Mouse (Mus musculus) kidney, embryonic 14.5 days (tissue): ENCODE results near the gene Mafg. TPM values are rescaled to one million over a fixed set of nuclear protein-coding genes. Genes with fewer than 3 reads are reported as not detected.

ENCODE experiments used
- ATAC-seq: fragments of 200-750 bp; cut with Nextera tagmentation; 2 replicates; pipeline ENCODE4 v1.8.0; 2017; ENCODE audit warnings: moderate number of reproducible peaks, mild to moderate bottlenecking, moderate TSS enrichment, moderate library complexity; ENCODE audit not compliant: low FRiP score, low TSS enrichment
- H3K27ac ChIP-seq: fragments of 300-500 bp; sonication (generic); 2 replicates; pipeline ENCODE4 v1.5.1; 2014; ENCODE audit warnings: low read depth, mild to moderate bottlenecking, low read length, moderate library complexity, mixed read lengths
- H3K27me3 ChIP-seq: fragments of 300-500 bp; sonication (generic); 2 replicates; pipeline ENCODE4 v1.6.1; 2014; ENCODE audit warnings: mild to moderate bottlenecking, low read length; ENCODE audit not compliant: control insufficient read depth, insufficient read depth
- H3K36me3 ChIP-seq: fragments of 300-500 bp; sonication (generic); 2 replicates; pipeline ENCODE4 v1.6.1; 2014; ENCODE audit warnings: low read length, mixed read lengths; ENCODE audit not compliant: control insufficient read depth, insufficient read depth
- H3K4me1 ChIP-seq: fragments of 300-500 bp; sonication (generic); 2 replicates; pipeline ENCODE4 v1.6.1; 2014; ENCODE audit warnings: low read length, mixed read lengths; ENCODE audit not compliant: control insufficient read depth, insufficient read depth
- H3K4me2 ChIP-seq: fragments of 300-500 bp; sonication (generic); replicated peaks from 2 replicates; pipeline ENCODE4 v1.6.1; 2014; ENCODE audit warnings: low read depth, mild to moderate bottlenecking, low read length
- H3K4me3 ChIP-seq: fragments of 300-500 bp; sonication (generic); 2 replicates; pipeline ENCODE4 v1.5.1; 2014; ENCODE audit warnings: mild to moderate bottlenecking, low read length
- H3K9ac ChIP-seq: fragments of 300-500 bp; sonication (generic); 2 replicates; pipeline ENCODE4 v1.6.1; 2014; ENCODE audit warnings: low read depth, mild to moderate bottlenecking, low read length, moderate library complexity
- H3K9me3 ChIP-seq: fragments of 300-500 bp; sonication (generic); 2 replicates; pipeline ENCODE4 v1.6.1; 2016; ENCODE audit warnings: low read length; ENCODE audit not compliant: control insufficient read depth
- WGBS: fragments of 180-500 bp; shearing (Covaris S2); extraction: QIAGEN DNeasy Blood & Tissue Kit; methylation state at CpG from one replicate; pipeline ENCODE4 v1.1.7; 2014; 5-methylcytosine and 5-hydroxymethylcytosine counted together
- polyA plus RNA-seq: library from polyadenylated mRNA; unstranded; fragments of >200 nt; fragmentation: Nextera tagmentation; extraction: Ambion mirVana; gene quantifications from 2 replicates; pipeline ENCODE4 v1.2.1, GENCODE M21; 2014

Mafg gene
- polyA plus RNA-seq, 1 experiment from 2014 or later, result 27.9 TPM

- Histone ChIP-seq H3K9ac (no peak overlapping the region), H3K4me2 (no peak overlapping the region), H3K4me1 (peaks cover 5% of the 10 kb centered on the region; the same call in 1 of the 2 replicates), H3K27ac (no peak overlapping the region), H3K36me3 (no peaks in the 10 kb centered on the region), H3K27me3 (peaks cover 18% of the 10 kb centered on the region), H3K4me3 (no peak overlapping the region), H3K9me3 (no peaks in the 10 kb centered on the region)
- WGBS, result 74% methylated on average over 3 of the region's 3 CpGs
- ATAC-seq, result no peak
Measured at GRCm38 (mm10) chr11:120654741-120655140, 21.3 kb upstream of the Mafg start.

GRCm38 (mm10) chr11:120651872-120652271 lies 18.5 kb upstream of the Mafg start:
- no peaks in the 10 kb centered on the region for H3K36me3 ChIP-seq
- no peak overlapping the region for H3K9ac ChIP-seq
- peaks cover 6% of the 10 kb centered on the region for H3K4me1 ChIP-seq
- no peak overlapping the region for H3K4me2 ChIP-seq
- H3K27ac ChIP-seq, result no peak overlapping the region
- ATAC-seq, result no peak
- peaks cover 4% of the 10 kb centered on the region; the same call in 1 of the 2 replicates for H3K27me3 ChIP-seq
- H3K4me3 ChIP-seq, result no peak overlapping the region
- H3K9me3 ChIP-seq, result no peaks in the 10 kb centered on the region
- WGBS, result 81% methylated on average over 3 of the region's 3 CpGs

- Histone ChIP-seq H3K9ac (peak within 1 kb of the TSS; percentile 9; the same call in 1 of the 2 replicates), H3K4me2 (peak within 1 kb of the TSS; percentile 42), H3K4me1 (peaks cover 9% of the 10 kb centered on the region), H3K4me3 (peak within 1 kb of the TSS; percentile 9; the same call in 1 of the 2 replicates), H3K27ac (no peak within 1 kb of the TSS), H3K36me3 (no peaks in the 10 kb centered on the region), H3K9me3 (no peaks in the 10 kb centered on the region), H3K27me3 (peaks cover 4% of the 10 kb centered on the region; the same call in 1 of the 2 replicates)
- 7% methylated on average over 13 of the region's 13 CpGs for WGBS
- ATAC-seq, result no peak
Measured at GRCm38 (mm10) chr11:120648001-120648476, 14.6 kb upstream of the Mafg start, which contains the start of gene Myadml2. TSS of gene Myadml2 (minus strand) at chr11:120648158.

GRCm38 (mm10) chr11:120647047-120647830 lies 13.8 kb upstream of the Mafg start:
- ATAC-seq, result no peak
- Histone ChIP-seq H3K4me1 (peaks cover 9% of the 10 kb centered on the region), H3K27me3 (peaks cover 4% of the 10 kb centered on the region; the same call in 1 of the 2 replicates), H3K9me3 (no peaks in the 10 kb centered on the region), H3K9ac (0 out of 2 replicates have a peak overlapping the region, but pooled peaks have one; percentile 9), H3K4me3 (no peak overlapping the region), H3K27ac (no peak overlapping the region), H3K4me2 (no peak overlapping the region; the same call in 1 of the 2 replicates), H3K36me3 (no peaks in the 10 kb centered on the region)
- WGBS, result 81% methylated on average over 35 of the region's 35 CpGs

GRCm38 (mm10) chr11:120643601-120643987 lies 10.2 kb upstream of the Mafg start, which contains the start of gene Pycr1:
TSS of gene Pycr1 (minus strand) at chr11:120643769.
- peak; percentile 99 for ATAC-seq
- peaks cover 4% of the 10 kb centered on the region; the same call in 1 of the 2 replicates for H3K27me3 ChIP-seq
- no peaks in the 10 kb centered on the region for H3K9me3 ChIP-seq
- no peak within 1 kb of the TSS for H3K27ac ChIP-seq
- H3K4me2 ChIP-seq, result peak within 1 kb of the TSS; percentile 95
- under 1% methylated on average over 15 of the region's 15 CpGs for WGBS
- H3K9ac ChIP-seq, result peak within 1 kb of the TSS; percentile 68
- no peaks in the 10 kb centered on the region for H3K36me3 ChIP-seq
- peaks cover 9% of the 10 kb centered on the region for H3K4me1 ChIP-seq
- H3K4me3 ChIP-seq, result peak within 1 kb of the TSS; percentile 55

- Histone ChIP-seq H3K4me3 (peak overlapping the region; percentile 55), H3K9me3 (no peaks in the 10 kb centered on the region), H3K36me3 (no peaks in the 10 kb centered on the region), H3K4me1 (peaks cover 9% of the 10 kb centered on the region), H3K9ac (peak overlapping the region; percentile 68), H3K27ac (no peak overlapping the region), H3K27me3 (peaks cover 3% of the 10 kb centered on the region; the same call in 1 of the 2 replicates), H3K4me2 (peak overlapping the region; percentile 95)
- 1% methylated on average over 18 of the region's 18 CpGs for WGBS
- ATAC-seq, result peak; percentile 56
Measured at GRCm38 (mm10) chr11:120642939-120643600, 9.7 kb upstream of the Mafg start.

GRCm38 (mm10) chr11:120641869-120642268 lies 8.5 kb upstream of the Mafg start:
- Histone ChIP-seq H3K36me3 (no peaks in the 10 kb centered on the region), H3K4me3 (no peak overlapping the region), H3K4me2 (no peak overlapping the region), H3K27me3 (no peaks in the 10 kb centered on the region), H3K9ac (no peak overlapping the region), H3K9me3 (no peaks in the 10 kb centered on the region), H3K4me1 (peaks cover 4% of the 10 kb centered on the region; the same call in 1 of the 2 replicates), H3K27ac (no peak overlapping the region)
- ATAC-seq, result no peak
- WGBS, result 77% methylated on average over 8 of the region's 8 CpGs

GRCm38 (mm10) chr11:120641255-120641654 lies 7.9 kb upstream of the Mafg start:
- Histone ChIP-seq H3K27ac (no peak overlapping the region), H3K36me3 (no peaks in the 10 kb centered on the region), H3K9me3 (no peaks in the 10 kb centered on the region), H3K27me3 (no peaks in the 10 kb centered on the region), H3K9ac (no peak overlapping the region), H3K4me3 (no peak overlapping the region), H3K4me1 (peaks cover 4% of the 10 kb centered on the region; the same call in 1 of the 2 replicates), H3K4me2 (no peak overlapping the region)
- 51% methylated on average over 9 of the region's 9 CpGs for WGBS
- ATAC-seq, result no peak
